Mouse (Mus musculus) heart, embryonic 11.5 days (tissue): ENCODE data around the gene Arhgap5. TPM values are rescaled to one million over a fixed set of nuclear protein-coding genes. Genes with fewer than 3 reads are reported as not detected.

Experiments used
- ATAC-seq: fragments of 200-750 bp; cut with Nextera tagmentation; replicated peaks from 2 replicates; pipeline ENCODE4 v1.8.0; 2017; ENCODE audit warnings: moderate library complexity; ENCODE audit not compliant: insufficient number of reproducible peaks, low FRiP score, low TSS enrichment
- H3K27ac ChIP-seq: fragments of 300-500 bp; sonication (generic); 2 replicates; pipeline ENCODE4 v1.5.1; 2014; ENCODE audit warnings: mild to moderate bottlenecking, low read depth, low read length
- H3K27me3 ChIP-seq: fragments of 300-500 bp; sonication (generic); 2 replicates; pipeline ENCODE4 v1.6.1; 2014; ENCODE audit warnings: mild to moderate bottlenecking, low read length, mixed read lengths; ENCODE audit not compliant: control insufficient read depth, insufficient read depth
- H3K36me3 ChIP-seq: fragments of 300-500 bp; sonication (generic); 2 replicates; pipeline ENCODE4 v1.6.1; 2014; ENCODE audit warnings: mild to moderate bottlenecking, low read length, moderate library complexity, mixed read lengths; ENCODE audit not compliant: control insufficient read depth, insufficient read depth
- H3K4me1 ChIP-seq: fragments of 300-500 bp; sonication (generic); 2 replicates; pipeline ENCODE4 v1.6.1; 2014; ENCODE audit warnings: low read length; ENCODE audit not compliant: control insufficient read depth, insufficient read depth
- H3K4me2 ChIP-seq: fragments of 300-500 bp; sonication (generic); 2 replicates; pipeline ENCODE4 v1.6.1; 2014; ENCODE audit warnings: mild to moderate bottlenecking, moderate library complexity
- H3K4me3 ChIP-seq: fragments of 300-500 bp; sonication (generic); 2 replicates; pipeline ENCODE4 v1.5.1; 2014; ENCODE audit warnings: low read depth, low read length
- H3K9ac ChIP-seq: fragments of 300-500 bp; sonication (generic); 2 replicates; pipeline ENCODE4 v1.6.1; 2014; ENCODE audit warnings: mild to moderate bottlenecking, low read depth, low read length, moderate library complexity
- H3K9me3 ChIP-seq: fragments of 300-500 bp; sonication (generic); replicated peaks from 2 replicates; pipeline ENCODE4 v1.6.1; 2016; ENCODE audit warnings: low read length; ENCODE audit not compliant: control insufficient read depth
- WGBS: fragments of 180-500 bp; shearing (Covaris S2); extraction: QIAGEN DNeasy Blood & Tissue Kit; methylation state at CpG from one replicate; pipeline ENCODE4 v1.1.7; 2014; ENCODE audit not compliant: insufficient replicate concordance; 5-methylcytosine and 5-hydroxymethylcytosine counted together
- polyA plus RNA-seq: library from polyadenylated mRNA; unstranded; fragments of >200 nt; fragmentation: Nextera tagmentation; extraction: Ambion mirVana; gene quantifications from 2 replicates; pipeline ENCODE4 v1.2.1, GENCODE M21; 2014

The Arhgap5 gene
- polyA plus RNA-seq, 1 experiment from 2014 or later: 42.3 TPM

- H3K4me2 ChIP-seq: no peak overlapping the region
- no peaks in the 10 kb centered on the region for H3K36me3 ChIP-seq
- no peaks in the 10 kb centered on the region for H3K9me3 ChIP-seq
- no peak overlapping the region for H3K4me3 ChIP-seq
- peaks cover 6% of the 10 kb centered on the region for H3K4me1 ChIP-seq
- H3K27me3 ChIP-seq: no peaks in the 10 kb centered on the region
- ATAC-seq: no peak
- no peak overlapping the region for H3K27ac ChIP-seq
- 68% methylated on average over 5 of the region's 5 CpGs for WGBS
- no peak overlapping the region for H3K9ac ChIP-seq
Observed at GRCm38 (mm10) chr12:52481969-52482550, 21.7 kb upstream of the Arhgap5 start.

GRCm38 (mm10) chr12:52483219-52483618, 20.6 kb upstream of the Arhgap5 start:
- ATAC-seq: no peak
- Histone ChIP-seq H3K4me1 (peaks cover 6% of the 10 kb centered on the region), H3K9me3 (no peaks in the 10 kb centered on the region), H3K4me2 (no peak overlapping the region), H3K4me3 (no peak overlapping the region), H3K27me3 (no peaks in the 10 kb centered on the region), H3K36me3 (no peaks in the 10 kb centered on the region), H3K9ac (no peak overlapping the region), H3K27ac (no peak overlapping the region)
- 94% methylated on average over 9 of the region's 9 CpGs for WGBS

GRCm38 (mm10) chr12:52488266-52488975, 15.4 kb upstream of the Arhgap5 start:
- Histone ChIP-seq H3K36me3 (no peaks in the 10 kb centered on the region), H3K9ac (no peak overlapping the region), H3K4me1 (peaks cover 7% of the 10 kb centered on the region), H3K27me3 (no peaks in the 10 kb centered on the region), H3K9me3 (no peaks in the 10 kb centered on the region), H3K4me2 (peak overlapping the region; percentile 27), H3K27ac (no peak overlapping the region), H3K4me3 (no peak overlapping the region)
- WGBS: 24% methylated on average over 15 of the region's 15 CpGs
- no peak for ATAC-seq

DNA sequence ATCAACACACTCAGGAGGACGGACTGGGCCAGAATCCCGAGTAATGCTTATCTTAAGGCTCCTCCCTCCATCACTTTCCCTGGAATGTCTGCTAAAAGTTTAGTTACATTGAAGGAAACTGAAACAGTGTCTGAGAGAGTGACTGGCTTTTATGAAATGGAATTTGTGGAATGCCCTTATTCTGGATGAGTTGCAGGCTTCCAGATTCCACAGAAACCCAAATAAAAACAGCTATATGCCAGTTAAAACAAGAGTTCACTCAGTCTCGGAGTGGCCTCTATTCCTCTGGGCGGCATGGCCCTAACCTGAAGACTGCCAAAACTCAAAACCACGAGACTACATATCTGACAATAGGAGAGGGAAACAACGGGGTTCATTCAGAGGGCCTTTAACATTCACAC, 10.5 kb upstream of the Arhgap5 start:
- peaks cover 7% of the 10 kb centered on the region for H3K4me1 ChIP-seq
- WGBS: 32% methylated on average over 6 of the region's 6 CpGs
- no peaks in the 10 kb centered on the region for H3K9me3 ChIP-seq
- H3K9ac ChIP-seq: no peak overlapping the region
- H3K27me3 ChIP-seq: no peaks in the 10 kb centered on the region
- no peaks in the 10 kb centered on the region for H3K36me3 ChIP-seq
- no peak overlapping the region for H3K4me2 ChIP-seq
- no peak overlapping the region for H3K4me3 ChIP-seq
- H3K27ac ChIP-seq: peak overlapping the region; percentile 32; the same call in 1 of the 2 replicates
- ATAC-seq: no peak

DNA sequence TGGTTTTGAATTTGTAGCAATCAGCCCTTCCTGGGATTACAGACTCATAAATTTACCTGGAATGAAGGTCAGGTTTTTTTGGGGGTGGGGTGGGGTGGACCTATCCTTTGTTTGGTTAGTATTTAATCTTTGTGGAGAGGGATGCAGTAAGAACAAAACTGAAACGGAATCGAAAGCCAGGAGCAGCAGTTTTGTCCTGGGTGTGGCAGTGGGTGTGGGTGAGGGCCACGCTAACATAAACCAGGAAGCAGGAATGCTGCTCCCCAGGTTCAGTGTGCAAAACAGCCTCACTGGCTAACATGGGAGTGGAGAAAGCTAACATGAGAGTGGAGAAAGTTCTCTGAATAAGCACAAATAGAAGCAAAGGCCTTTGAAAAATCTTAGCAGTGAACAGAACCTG, 6.6 kb upstream of the Arhgap5 start:
- Histone ChIP-seq H3K4me3 (no peak overlapping the region), H3K4me2 (no peak overlapping the region), H3K9me3 (no peaks in the 10 kb centered on the region), H3K36me3 (no peaks in the 10 kb centered on the region), H3K9ac (no peak overlapping the region), H3K4me1 (no peaks in the 10 kb centered on the region), H3K27ac (no peak overlapping the region), H3K27me3 (no peaks in the 10 kb centered on the region)
- WGBS: 77% methylated on average over 3 of the region's 3 CpGs
- ATAC-seq: no peak

GRCm38 (mm10) chr12:52500915-52501833, 2.6 kb upstream of the Arhgap5 start:
- H3K27me3 ChIP-seq: no peaks in the 10 kb centered on the region
- 63% methylated on average over 8 of the region's 8 CpGs for WGBS
- no peak overlapping the region for H3K4me2 ChIP-seq

GRCm38 (mm10) chr12:52502161-52502560, 1.6 kb upstream of the Arhgap5 start:
- no peak overlapping the region for H3K4me3 ChIP-seq
- WGBS: 65% methylated on average over 3 of the region's 3 CpGs

More at GRCm38 (mm10) chr12:52500915-52501833, 2.6 kb upstream of the Arhgap5 start:
- Histone ChIP-seq H3K9me3 (no peaks in the 10 kb centered on the region), H3K9ac (no peak overlapping the region), H3K36me3 (no peaks in the 10 kb centered on the region), H3K27ac (no peak overlapping the region), H3K4me3 (no peak overlapping the region), H3K4me1 (no peaks in the 10 kb centered on the region; the same call in 1 of the 2 replicates)
- ATAC-seq: no peak

GRCm38 (mm10) chr12:52503131-52503455, 679 bp upstream of the Arhgap5 start:
- Histone ChIP-seq H3K27me3 (no peaks in the 10 kb centered on the region), H3K4me3 (peak overlapping the region; percentile 97), H3K4me2 (peak overlapping the region; percentile 82), H3K36me3 (no peaks in the 10 kb centered on the region), H3K27ac (peak overlapping the region; percentile 100), H3K9me3 (no peaks in the 10 kb centered on the region), H3K4me1 (no peaks in the 10 kb centered on the region; the same call in 1 of the 2 replicates), H3K9ac (peak overlapping the region; percentile 85)
- WGBS: under 1% methylated on average over 13 of the region's 13 CpGs
- peak; percentile 22; the same call in 1 of the 2 replicates for ATAC-seq

More at GRCm38 (mm10) chr12:52502161-52502560, 1.6 kb upstream of the Arhgap5 start:
- no peaks in the 10 kb centered on the region for H3K27me3 ChIP-seq
- no peaks in the 10 kb centered on the region; the same call in 1 of the 2 replicates for H3K4me1 ChIP-seq
- no peak overlapping the region for H3K27ac ChIP-seq
- no peaks in the 10 kb centered on the region for H3K36me3 ChIP-seq
- no peak for ATAC-seq
- no peaks in the 10 kb centered on the region for H3K9me3 ChIP-seq
- no peak overlapping the region for H3K4me2 ChIP-seq
- H3K9ac ChIP-seq: no peak overlapping the region
